8 mouse cellular contexts compared by ENCODE assay signal in genomic region chr5:37109280-37109849, GRCm38 (mm10). TPM values are rescaled to one million over a fixed set of nuclear protein-coding genes. Genes with fewer than 3 reads are reported as not detected.
DNase-seq lines count a peak whose midpoint lies in the region.

No protein-coding gene starts in this region.

- peak; percentile 92 to 93 for DNase-seq in B cell, adult 2 months
- DNase-seq in MN1 (ENCODE audit: low spot score) = peak; percentile 71
- peak; percentile 71 for DNase-seq in cerebellum, adult 8-10 months
- DNase-seq in frontal cortex, postnatal 14 days (ENCODE audit: low spot score in 2 of 2) = peak; percentile 71 to 86
- DNase-seq in layer of hippocampus, adult 8-10 months (ENCODE audit: low spot score in 2 of 2) = peak; percentile 78 to 91
- peak; percentile 56 for DNase-seq in lung, postnatal 36 days
- peak; percentile 76 to 81 for DNase-seq in right cerebral cortex, postnatal 36 days (ENCODE audit: low spot score in 2 of 2)
- peak; percentile 10 for DNase-seq in yolk sac, embryonic 10.5 days (ENCODE audit: low spot score)

RNA-seq across cellular contexts. Expression of gene Gm1043, which starts 24.2 kb away (rescaled TPM):
- 10 to 100 TPM; 22.4 to 42.6 (median 30.3) TPM for total RNA-seq in layer of hippocampus, adult 8-10 months (2022)

Comparison
In these comparisons a context has a peak if more than half of its experiments do, and no peak if none do; other contexts are left out.
1. Peak in every context shown above with its lines: DNase-seq.
2. DNase-seq: peak in every context shown above with its lines; median percentile 92 in B cell, adult 2 months; 84 in layer of hippocampus, adult 8-10 months; 78 in frontal cortex, postnatal 14 days; 78 in right cerebral cortex, postnatal 36 days; 71 in MN1; 71 in cerebellum, adult 8-10 months; 56 in lung, postnatal 36 days; 10 in yolk sac, embryonic 10.5 days.